Mouse (Mus musculus): ENCODE measurements around the gene Abca6.

Abca6 gene

GRCm38 (mm10) chr11:110251534-110251933, at the start of gene Abca6:
Gene Abca6, minus strand, starts transcription at chr11:110251776.
- no peak for DNase-seq (ENCODE audit: low read depth, low spot score)

- DNase-seq (ENCODE audit: low read depth, low spot score), result no peak
These were observed 46.4 kb upstream of the Abca6 start for GRCm38 (mm10) chr11:110297917-110298533.

GRCm38 (mm10) chr11:110290586-110290985, 39.0 kb upstream of the Abca6 start:
- DNase-seq (ENCODE audit: low read depth, low spot score), result no peak

GRCm38 (mm10) chr11:110288423-110288822, 36.8 kb upstream of the Abca6 start:
- DNase-seq (ENCODE audit: low read depth, low spot score), result no peak

- no peak for DNase-seq (ENCODE audit: low read depth, low spot score)
These were observed 36.1 kb upstream of the Abca6 start for GRCm38 (mm10) chr11:110287694-110288093.

- DNase-seq (ENCODE audit: low read depth, low spot score), result no peak
These were observed 34.8 kb upstream of the Abca6 start for GRCm38 (mm10) chr11:110286331-110286730.

- DNase-seq (ENCODE audit: low read depth, low spot score), result no peak
These were observed 33.3 kb upstream of the Abca6 start for GRCm38 (mm10) chr11:110284849-110285248.

- DNase-seq (ENCODE audit: low read depth, low spot score), result no peak
These were observed 32.7 kb upstream of the Abca6 start for GRCm38 (mm10) chr11:110284185-110284787.

GRCm38 (mm10) chr11:110274794-110275193, 23.2 kb upstream of the Abca6 start:
- no peak for DNase-seq (ENCODE audit: low read depth, low spot score)

GRCm38 (mm10) chr11:110271745-110272144, 20.2 kb upstream of the Abca6 start:
- DNase-seq (ENCODE audit: low read depth, low spot score), result peak; percentile 84

- DNase-seq (ENCODE audit: low read depth, low spot score), result peak; percentile 92
These were observed 16.8 kb upstream of the Abca6 start for GRCm38 (mm10) chr11:110268244-110268844.

- no peak for DNase-seq (ENCODE audit: low read depth, low spot score)
These were observed 15.7 kb upstream of the Abca6 start for GRCm38 (mm10) chr11:110267232-110267631.

GRCm38 (mm10) chr11:110266757-110267156, 15.2 kb upstream of the Abca6 start:
- DNase-seq (ENCODE audit: low read depth, low spot score), result no peak

- DNase-seq (ENCODE audit: low read depth, low spot score), result no peak
These were observed 10.3 kb upstream of the Abca6 start for GRCm38 (mm10) chr11:110261867-110262266.

- no peak for DNase-seq (ENCODE audit: low read depth, low spot score)
These were observed 6.3 kb upstream of the Abca6 start for GRCm38 (mm10) chr11:110257911-110258310.

GRCm38 (mm10) chr11:110257061-110257460, 5.5 kb upstream of the Abca6 start:
- DNase-seq (ENCODE audit: low read depth, low spot score), result no peak

- no peak for DNase-seq (ENCODE audit: low read depth, low spot score)
These were observed 680 bp upstream of the Abca6 start for GRCm38 (mm10) chr11:110252256-110252655.

- no peak for DNase-seq (ENCODE audit: low read depth, low spot score)
These were observed 6.8 kb downstream of the Abca6 start for GRCm38 (mm10) chr11:110244730-110245129.

- DNase-seq (ENCODE audit: low read depth, low spot score), result no peak
These were observed 14.1 kb downstream of the Abca6 start for GRCm38 (mm10) chr11:110237466-110237865.

GRCm38 (mm10) chr11:110232975-110233374, 18.6 kb downstream of the Abca6 start:
- DNase-seq (ENCODE audit: low read depth, low spot score), result no peak

- DNase-seq (ENCODE audit: low read depth, low spot score), result no peak
These were observed 34.5 kb downstream of the Abca6 start for GRCm38 (mm10) chr11:110217118-110217517.

- no peak for DNase-seq (ENCODE audit: low read depth, low spot score)
These were observed 47.6 kb downstream of the Abca6 start for GRCm38 (mm10) chr11:110203930-110204329.

GRCm38 (mm10) chr11:110198882-110199281, 52.7 kb downstream of the Abca6 start:
- no peak for DNase-seq (ENCODE audit: low read depth, low spot score)
